Mouse (Mus musculus) CD8-positive naive resting alpha-beta T cell, adult 2 months (primary cell): ENCODE results near the gene Mgat2.
"Not testable (repeated sequence)": the region's sequence is repeated elsewhere in the genome, so short reads cannot be mapped to it uniquely, and the experiment has no call there.

ENCODE experiments used
- DNase-seq, 2 experiments: peaks; one replicate each; pipeline ENCODE4 v3.0.0; 2022; ENCODE audit warnings: low read depth in 2 of 2, low spot score in 2 of 2

Gene Mgat2

GRCm38 (mm10) chr12:69183583-69184308 is at the start of gene Mgat2, which contains the start of gene Rpl36al:
Gene Mgat2 (plus strand): TSS chr12:69184157.
Gene Rpl36al (minus strand): TSS chr12:69184083.
- peak; percentile 91 to 93 for DNase-seq

DNA sequence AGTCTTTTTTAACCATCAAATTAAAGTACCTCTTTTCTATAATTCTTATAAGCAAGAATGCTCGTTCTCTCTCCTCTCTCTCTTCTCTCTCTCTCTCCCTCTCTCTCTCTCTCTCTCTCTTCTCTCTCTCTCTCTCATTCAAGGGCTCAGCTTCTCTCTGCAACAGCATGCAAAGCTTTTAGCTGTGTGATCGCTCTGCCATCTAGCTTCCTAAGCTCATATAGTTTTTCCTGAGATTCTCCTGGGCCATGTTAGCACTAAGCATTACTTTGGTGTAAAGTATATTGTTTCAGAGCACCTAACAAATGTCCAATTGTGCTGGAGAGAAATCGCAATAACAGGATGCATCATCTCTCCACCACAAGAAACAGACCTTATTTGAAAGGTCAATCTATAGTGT is 44.8 kb upstream of the Mgat2 start:
- DNase-seq: no peak

DNA sequence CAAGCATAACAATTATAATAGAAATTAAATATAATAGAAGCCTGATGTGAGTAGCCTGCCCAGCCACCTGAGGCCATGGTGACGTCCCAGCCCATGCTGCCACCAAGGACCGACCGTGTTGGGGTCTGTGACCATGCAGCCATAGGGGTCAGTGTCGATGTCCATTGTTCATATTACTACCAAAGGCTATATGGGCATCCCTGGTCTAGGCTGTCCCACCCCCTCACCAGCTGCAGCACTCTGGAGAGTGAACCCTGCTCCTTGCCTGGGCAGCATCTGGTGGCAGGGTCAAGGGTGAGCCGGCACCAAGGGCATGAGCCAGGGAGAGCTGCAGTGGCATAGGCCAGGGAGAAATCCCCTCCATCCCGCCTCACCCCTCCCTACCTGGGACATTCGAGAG is 44.1 kb upstream of the Mgat2 start:
- DNase-seq: no peak

GRCm38 (mm10) chr12:69143460-69143859 is 40.5 kb upstream of the Mgat2 start:
- no peak for DNase-seq

DNA sequence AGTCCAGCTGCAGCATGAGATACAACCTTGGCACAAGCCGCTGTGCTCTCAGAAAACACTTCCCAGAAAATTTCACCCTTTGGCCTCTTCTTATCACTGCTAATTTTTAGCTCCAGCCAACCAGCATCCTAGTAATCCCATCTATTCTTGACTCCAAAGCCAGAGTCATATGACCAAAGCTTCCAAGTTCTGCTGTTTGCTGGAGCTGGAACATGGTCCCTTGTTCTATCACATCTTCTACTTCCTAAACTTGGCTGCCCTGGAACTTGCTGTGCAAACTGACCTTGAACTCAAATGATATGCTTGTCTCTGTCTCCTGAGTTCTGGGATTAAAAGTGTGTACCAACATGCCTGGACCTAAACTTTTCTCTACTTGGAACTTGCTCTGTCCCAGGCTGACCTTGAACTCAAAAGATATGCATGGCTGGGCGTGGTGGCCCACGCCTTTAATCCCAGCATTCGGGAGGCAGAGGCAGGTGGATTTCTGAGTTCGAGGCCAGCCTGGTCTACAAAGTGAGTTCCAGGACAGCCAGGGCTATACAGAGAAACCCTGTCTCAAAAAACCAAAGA is 36.7 kb upstream of the Mgat2 start:
- DNase-seq: no peak

DNA sequence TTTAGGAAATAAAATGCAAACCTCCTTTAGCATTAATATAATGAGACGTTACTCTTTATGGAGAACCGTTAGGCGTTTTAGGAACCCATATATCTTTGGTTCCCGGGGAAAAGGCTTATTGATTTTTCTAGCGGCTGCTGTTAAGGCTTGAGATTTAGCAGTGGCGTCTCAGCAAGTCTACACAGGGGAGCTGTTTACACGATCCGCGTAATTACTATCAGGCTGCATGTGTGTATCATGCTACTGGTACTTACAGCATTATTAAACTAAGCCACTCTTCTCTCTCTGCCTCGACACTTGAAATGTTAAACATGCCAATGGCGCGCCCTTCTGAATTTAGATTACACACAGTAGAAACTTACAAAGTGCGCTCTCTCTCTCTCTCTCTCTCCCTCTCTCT is 33.9 kb upstream of the Mgat2 start:
- DNase-seq: no peak

- DNase-seq: no peak
These were observed 28.0 kb upstream of the Mgat2 start for GRCm38 (mm10) chr12:69155923-69156322.

- no peak for DNase-seq
These were observed 27.5 kb upstream of the Mgat2 start for GRCm38 (mm10) chr12:69156436-69156835.

DNA sequence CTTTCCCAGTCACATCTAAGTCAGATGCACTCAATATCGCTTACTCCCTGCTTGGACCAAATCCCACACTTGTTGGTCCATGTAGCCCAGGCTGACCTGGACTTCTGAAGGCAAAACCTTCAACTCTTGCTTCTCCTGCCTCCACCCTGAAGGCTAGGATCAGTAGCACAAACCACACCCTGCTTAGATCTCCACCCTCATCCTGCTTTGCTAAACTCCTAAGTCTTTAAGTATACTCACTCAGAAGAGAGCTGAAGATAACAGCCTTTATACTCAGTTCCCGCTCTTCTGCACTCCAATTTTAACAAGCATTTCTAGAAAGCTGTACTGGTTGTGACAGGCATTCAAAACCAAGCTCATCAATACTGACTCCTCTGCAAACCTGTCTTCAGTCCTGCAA is 26.9 kb upstream of the Mgat2 start:
- DNase-seq: no peak

- no peak for DNase-seq
These were observed 25.6 kb upstream of the Mgat2 start for GRCm38 (mm10) chr12:69158366-69158764.

- DNase-seq: peak; percentile 95 to 98
These were observed 25.0 kb upstream of the Mgat2 start, which contains the start of gene Rps29 for GRCm38 (mm10) chr12:69158765-69159577. Gene Rps29 (minus strand): TSS chr12:69159186.

DNA sequence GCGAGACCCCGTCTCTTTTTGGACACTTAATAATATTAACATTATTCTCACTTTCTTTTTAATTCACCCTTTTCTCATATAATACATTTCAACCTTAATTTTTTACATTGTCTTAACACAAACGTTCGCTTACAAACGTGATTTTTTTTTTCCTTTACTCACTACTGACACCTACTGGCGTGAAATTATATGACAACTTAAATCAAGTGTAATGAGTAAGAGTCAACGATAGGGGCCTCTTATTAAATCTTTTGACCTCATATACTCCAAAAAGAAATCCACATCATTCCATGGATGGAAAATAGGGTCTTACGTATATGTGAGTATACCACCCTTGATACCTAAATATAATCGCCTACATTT is 24.4 kb upstream of the Mgat2 start:
- DNase-seq: peak; percentile 36 to 56

DNA sequence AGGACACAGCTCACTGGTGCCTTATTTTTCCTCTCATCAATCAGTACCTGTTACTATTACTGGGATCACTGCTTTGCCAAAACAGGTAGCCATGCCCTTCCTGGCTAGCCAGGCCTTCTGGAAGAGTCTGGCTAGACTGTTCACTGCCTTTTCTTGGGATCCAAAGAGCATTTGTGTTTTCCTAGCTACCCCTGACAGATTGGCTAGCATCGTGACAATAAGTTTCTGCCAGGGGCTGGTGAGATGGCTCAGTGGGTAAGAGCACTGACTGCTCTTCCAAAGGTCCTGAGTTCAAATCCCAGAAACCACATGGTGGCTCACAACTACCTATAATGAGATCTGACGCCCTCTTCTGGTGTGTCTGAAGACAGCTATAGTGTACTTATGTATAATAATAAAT is 23.3 kb upstream of the Mgat2 start:
- DNase-seq: not testable (repeated sequence)

DNA sequence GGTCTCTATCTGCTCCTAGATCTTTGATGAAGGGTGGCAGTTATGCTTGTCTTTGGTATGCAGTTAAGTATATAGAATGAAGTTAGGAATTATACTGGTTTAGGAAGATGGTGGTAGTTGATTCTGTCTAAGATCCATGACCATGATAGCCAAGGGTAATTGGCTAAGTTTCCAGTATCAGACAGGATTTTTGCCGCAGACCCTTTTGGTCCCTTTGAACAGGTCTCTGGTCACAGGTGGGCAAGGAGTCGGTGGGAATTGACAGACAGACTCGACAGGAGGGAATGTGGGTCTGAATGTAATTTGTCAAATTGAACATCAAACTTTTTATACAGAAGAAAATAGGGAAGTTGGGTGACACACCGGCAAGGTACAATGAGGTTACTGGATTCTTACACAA is 20.4 kb upstream of the Mgat2 start:
- DNase-seq: not testable (repeated sequence)

- DNase-seq: no peak
These were observed 19.1 kb upstream of the Mgat2 start for GRCm38 (mm10) chr12:69164904-69165303.

DNA sequence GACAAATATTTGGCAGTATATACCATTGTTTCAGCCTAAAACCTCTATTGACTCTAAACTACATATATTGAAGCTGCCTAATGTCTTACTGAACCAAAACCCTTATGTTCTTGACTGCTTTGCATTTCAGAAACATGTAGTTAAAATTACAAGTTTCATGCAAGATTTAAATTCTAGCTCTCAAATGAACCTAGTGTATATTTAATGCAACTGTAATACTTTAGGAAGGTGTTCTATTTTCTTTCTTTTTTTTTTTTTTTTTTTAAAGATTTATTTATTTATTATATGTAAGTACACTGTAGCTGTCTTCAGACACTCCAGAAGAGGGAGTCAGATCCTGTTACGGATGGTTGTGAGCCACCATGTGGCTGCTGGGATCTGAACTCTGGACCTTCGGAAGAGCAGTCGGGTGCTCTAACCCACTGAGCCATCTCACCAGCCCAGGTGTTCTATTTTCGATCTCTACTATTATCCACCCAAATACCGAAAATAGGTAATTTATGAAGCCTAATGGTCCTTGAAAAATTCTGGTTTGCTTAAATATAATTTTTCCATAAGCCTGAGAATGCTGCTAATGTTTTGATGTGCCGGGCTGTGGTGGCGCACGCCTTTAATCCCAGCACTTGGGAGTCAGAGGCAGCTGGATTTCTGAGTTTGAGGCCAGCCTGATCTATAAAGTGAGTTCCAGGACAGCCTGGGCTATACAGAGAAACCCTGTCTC is 16.9 kb upstream of the Mgat2 start:
- not testable (repeated sequence) for DNase-seq

- DNase-seq: no peak
These were observed 16.1 kb upstream of the Mgat2 start for GRCm38 (mm10) chr12:69167656-69168460.

DNA sequence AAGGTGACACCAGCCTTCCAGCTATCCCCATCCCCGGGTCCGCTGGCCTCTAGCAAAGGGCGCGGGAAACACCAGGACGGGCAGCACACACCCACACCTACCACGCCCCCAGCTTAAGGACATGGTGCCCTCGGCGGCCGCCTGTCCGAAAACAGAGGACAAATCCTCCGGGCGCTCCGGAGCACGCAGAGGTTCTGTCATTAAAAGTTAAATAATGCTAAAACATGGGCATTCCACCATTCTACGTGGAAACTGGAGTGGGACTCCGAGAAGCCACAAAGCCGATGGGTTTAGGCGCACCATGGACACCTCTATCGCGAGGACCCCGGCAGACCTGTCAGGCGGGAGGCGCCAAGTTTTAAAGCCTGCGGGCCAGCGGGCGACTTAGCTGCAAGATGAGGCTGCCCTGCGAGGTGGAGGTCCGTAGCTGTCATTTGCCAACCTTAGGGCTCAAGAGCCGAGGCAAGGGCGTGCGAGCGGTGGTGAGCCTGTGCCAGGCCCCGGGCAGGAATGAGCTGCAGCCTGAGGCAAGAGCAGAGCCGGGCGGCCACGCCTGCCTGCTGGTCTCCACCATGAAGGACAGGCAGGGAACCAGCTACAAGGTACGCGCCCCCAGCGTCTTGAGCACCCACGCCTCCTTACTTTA is 15.4 kb upstream of the Mgat2 start, which contains the start of gene Lrr1:
Gene Lrr1 (plus strand): TSS at position 354 of the 646 bp plus-strand sequence.
- DNase-seq: peak; percentile 85 to 89

DNA sequence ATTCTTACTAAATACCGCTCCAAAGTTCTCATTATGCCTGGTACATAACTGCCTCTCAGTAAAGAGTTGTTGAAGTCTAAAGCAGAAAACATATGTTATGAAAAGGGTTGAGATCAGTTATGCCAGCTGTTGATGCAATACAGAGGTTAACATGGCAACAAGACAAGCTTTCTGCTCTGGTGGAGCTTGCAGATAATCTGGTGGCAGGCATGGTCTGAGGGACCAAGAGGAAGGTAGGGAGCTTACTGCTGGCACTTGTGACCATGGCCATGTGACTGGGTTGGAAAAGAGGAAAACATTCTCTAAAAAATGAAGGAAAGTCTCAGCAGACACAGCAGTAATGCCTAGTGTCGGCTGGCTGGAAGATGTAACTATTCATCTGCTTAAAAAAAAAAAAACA is 12.7 kb upstream of the Mgat2 start:
- DNase-seq: no peak

DNA sequence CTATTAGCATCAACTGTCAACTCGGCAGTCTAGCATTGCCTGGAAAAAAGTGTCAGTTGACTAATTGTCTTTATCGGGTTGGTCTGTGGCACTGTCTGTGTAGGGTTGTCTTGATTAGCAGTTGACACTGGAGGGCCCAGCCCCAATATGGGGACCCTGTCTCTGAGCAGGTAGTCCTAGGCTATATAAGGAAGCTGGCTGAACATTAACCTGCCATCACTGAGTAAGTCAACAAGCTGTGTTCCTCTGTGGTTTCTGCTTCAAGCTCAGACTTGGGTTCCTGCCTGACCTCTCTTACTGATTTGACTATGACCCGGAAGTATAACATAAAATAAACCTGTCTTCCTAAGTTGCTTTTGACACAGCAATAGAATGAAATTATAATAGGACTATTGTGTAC is 8.0 kb upstream of the Mgat2 start:
- DNase-seq: no peak
